Mouse (Mus musculus): ENCODE results near the gene Wnt10a.
A peak's percentile ranks its signal among the peaks of the same experiment; 100 is the strongest.
"Not testable (repeated sequence)": the region's sequence is repeated elsewhere in the genome, so short reads cannot be mapped to it uniquely, and the experiment has no call there.

The Wnt10a gene

DNA sequence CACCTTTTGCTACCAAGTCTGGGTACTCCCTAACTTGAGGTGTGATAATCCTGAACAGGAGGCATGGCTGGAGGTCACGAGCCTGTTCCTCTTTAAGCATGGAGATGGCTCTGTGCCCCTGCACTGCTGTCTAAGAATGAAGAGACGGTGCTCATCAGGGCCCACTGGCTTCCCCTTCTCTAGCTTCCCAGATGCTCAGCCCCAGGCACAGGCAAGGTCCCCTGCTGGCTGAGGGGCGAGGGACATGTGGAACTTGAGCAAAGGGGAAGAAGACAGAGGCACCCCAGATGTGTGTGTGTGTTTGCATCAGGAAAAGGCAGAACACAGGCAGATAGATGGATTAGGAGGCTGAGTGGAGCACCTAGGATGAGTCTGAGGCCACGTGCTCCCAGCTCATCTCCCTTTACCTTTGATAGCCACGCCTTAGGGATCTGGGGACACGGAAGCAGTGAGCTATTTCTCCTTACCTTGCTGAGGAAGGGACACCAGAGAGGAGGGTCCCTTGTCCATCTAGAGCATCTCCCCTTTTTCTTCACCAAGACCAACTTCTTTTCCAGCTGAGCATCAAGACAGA lies 2.6 kb upstream of the Wnt10a start:
- no peak for DNase-seq

DNA sequence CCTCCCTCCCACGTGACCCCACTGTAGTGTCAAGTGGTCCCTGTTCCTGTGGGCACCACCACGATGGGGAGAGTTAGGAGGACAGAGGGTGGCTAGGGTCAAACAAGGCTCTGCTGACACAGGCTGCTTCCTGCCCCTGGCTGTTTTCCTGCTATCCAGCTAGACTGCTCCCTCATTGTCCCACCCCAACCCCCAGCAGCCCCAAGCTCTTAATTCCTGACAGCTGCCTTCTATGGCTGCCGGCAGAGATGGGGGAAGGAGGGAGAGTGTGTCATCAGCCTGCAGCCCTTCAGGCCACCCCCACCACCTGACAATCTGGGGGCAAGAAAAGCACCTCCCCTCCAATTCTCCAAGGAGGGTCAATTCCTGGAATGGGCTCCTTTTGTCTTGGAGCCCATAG lies 1.2 kb upstream of the Wnt10a start:
- DNase-seq, result no peak

DNA sequence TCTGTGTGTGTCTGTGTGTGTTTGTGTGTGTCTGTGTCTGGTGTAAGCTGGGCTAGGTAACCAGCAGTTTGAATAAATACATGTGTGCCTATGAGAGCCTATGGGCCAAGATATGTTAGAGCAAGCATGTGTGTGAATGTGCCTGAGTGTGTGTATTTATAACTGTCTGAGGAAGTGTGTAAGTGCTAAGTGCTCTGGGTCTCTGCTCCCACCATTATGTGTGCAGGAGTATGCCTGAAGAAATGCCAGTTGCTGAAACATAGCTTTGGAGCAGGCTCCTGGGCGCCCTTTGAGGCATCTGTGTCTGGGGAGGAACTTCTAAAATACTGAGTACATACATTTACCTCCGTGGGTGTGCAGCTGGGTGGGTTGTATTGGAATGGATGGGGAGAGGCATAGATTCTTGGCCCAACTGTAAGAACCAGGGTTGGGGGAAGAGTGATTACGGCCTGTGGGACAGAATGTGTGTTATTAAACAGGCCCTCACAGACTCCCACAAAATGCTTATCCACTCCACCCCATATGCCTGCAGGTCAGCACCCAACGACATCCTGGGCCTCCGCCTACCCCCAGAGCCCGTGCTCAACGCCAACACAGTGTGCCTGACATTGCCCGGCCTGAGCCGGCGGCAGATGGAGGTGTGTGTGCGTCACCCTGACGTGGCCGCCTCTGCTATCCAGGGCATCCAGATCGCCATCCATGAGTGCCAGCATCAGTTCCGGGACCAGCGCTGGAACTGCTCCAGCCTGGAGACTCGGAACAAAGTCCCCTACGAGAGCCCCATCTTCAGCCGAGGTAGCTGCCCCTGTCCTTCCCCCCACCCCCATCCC lies 1.7 kb downstream of the Wnt10a start:
- no peak for DNase-seq

DNA sequence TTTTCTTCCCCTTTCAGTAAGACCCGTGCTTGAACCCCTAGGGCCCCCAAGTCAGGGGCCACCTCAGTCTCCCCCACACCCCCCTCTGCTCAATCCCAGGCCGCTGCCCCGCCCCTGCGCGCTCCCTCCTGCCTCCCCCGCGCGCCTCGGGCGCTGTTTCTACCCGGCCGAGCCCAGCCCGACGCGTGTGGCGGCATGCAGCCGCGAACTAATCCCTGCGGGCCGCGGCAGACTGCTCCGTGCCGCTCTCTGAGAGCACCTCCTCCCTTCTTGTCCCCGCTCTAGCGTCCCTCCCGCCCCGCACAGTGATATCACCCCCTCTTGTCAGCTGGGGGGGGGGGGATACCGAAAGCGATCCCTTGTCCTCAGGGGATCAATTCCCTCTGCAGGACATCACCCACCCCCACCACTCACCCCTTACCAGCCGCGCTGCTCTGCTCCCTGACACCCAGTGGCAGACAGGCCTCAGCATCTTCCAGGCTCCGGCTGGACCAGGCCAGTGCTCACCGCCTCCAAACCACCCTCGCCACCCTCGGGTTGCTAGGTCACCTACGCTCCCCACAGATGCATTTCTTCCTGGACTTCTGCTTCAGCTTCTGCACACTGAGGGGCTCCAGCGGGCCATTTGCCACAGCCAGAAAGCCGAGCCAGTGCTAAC lies 3.3 kb downstream of the Wnt10a start:
- no peak for DNase-seq

DNA sequence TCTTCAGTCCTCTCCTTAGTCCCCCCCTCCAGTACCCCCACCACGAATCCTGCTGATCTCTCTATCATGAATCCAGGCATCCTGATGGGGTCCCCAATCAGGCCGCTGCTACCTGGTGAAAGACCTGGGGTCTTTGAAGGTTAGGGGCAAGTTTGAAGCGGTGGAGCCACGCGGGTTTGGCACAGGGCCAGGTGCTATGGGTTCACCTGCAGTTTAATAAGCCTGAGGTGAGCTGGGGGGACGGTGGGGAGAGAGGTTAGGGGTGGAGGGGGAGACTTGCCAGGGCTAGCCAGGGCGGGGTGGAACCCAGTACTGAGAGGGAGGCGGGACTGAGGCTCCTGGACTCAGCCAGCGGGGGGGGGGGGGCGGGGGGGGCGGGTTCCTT lies 3.8 kb downstream of the Wnt10a start:
- no peak for DNase-seq

DNA sequence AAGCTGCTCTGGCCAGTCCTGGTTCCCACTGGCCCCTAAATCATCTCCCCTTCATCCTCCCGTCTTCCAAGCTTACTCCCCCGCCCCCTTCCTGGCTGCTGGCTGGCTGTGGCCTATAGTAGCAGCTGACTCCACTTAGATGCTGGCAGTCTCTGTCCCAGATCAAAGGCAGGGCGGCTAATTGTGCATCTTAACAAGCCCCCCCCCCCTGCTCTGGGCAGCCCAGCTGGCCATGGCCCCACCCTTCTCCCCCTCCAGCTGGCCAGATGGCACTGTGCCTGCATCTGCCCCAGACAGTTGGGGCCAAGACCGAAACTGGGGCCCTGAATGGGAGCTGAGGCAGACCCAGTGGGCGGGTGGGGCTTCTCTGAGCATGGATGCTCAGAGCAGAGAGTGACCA lies 6.1 kb downstream of the Wnt10a start:
- DNase-seq, result no peak

DNA sequence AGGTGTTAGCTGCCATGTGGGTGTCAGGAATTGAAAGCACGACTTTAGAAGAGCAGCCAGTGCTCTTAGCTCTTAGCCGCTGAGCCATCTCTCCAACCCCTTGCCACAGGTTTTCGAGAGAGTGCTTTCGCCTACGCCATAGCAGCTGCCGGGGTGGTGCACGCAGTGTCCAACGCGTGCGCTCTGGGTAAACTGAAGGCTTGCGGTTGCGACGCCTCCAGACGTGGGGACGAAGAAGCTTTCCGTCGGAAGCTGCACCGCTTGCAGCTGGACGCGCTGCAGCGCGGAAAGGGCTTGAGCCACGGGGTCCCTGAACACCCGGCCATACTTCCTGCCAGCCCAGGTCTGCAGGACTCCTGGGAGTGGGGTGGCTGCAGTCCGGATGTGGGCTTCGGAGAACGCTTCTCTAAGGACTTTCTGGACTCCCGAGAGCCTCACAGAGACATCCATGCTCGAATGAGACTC lies 9.1 kb downstream of the Wnt10a start:
- DNase-seq, result no peak

DNA sequence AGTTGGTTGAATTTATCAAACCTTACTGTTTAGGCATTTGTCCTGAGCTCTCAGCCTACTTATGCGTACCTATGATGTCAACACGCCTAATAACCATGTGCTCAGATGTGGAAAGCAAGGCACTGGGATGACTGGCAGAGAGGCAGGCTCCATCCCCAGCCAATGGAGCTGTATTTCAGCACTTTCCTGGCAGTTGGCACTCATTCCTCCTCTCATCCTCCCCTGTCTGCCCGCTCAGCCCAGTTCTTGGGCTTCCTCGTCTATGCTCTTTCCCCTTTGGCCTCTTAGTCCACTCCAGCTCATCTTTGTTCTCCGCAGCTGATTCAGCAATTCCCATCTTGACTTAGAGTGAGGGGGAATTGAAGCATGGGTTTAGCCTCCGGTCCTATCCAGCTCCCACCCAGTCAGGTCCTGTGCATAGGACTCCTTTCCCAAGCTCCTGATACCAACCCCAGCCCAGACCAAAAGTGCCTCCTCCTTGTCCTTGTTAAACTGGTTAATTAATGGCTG lies 10.4 kb downstream of the Wnt10a start:
- no peak for DNase-seq

DNA sequence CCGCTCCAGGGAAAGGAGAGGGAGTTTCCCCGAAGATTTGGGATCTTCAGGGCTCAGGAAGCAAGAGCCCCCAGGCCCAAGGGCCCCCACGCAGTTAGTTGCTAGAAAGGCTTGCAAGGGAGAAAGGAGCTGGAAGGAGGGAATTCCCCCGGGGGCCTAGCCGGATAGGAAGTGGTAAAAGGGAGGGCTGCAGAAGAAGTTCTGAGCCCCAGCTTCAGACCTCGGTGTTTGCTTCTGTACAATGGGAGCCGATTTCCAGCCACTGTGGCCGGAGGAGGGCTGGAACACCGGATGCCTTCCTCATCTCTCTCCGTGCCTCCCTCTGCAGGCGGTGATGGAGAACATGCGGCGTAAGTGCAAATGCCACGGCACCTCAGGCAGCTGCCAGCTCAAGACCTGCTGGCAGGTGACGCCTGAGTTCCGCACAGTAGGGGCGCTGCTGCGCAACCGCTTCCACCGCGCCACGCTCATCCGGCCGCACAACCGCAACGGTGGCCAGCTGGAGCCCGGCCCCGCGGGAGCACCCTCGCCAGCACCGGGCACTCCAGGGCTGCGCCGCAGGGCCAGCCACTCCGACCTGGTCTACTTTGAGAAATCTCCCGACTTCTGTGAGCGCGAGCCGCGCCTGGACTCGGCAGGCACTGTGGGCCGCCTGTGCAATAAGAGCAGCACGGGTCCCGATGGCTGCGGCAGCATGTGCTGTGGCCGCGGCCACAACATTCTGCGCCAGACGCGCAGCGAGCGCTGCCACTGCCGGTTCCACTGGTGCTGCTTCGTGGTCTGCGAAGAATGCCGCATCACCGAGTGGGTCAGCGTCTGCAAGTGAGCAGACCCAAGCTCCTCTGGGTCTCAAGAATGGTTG lies 11.7 kb downstream of the Wnt10a start:
- peak; percentile 67 for DNase-seq

DNA sequence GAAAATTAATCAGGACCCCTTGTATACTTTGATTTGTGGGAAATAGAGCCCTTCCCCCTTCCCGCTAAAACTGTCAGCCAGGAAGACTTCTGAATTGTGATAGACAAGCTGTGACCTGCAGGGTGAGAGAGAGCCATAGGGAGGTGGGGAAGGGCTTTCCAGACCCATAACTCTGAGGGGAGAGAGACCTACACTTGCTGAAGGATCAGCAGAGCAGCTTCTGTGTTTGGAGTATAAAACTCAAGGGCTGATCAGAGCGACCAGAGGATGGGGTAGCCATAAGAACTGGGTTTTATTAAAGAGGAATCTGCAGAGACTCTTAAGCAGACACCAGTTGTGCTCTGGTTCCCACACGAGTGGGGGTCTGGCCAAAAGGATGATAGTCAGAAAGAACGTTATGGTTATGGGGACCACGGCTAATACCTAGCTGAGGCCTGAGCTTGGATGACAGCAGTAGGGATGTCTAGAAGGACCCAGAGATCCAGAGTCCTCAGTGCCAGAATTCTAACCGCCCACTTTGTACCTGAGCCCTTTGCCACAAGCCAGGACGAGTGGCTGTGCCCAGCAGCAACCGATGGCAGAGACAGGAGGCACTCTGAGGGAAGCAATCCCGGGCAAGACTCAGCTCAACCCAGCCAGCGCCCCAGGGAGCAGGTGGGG lies 13.0 kb downstream of the Wnt10a start:
- DNase-seq, result no peak

DNA sequence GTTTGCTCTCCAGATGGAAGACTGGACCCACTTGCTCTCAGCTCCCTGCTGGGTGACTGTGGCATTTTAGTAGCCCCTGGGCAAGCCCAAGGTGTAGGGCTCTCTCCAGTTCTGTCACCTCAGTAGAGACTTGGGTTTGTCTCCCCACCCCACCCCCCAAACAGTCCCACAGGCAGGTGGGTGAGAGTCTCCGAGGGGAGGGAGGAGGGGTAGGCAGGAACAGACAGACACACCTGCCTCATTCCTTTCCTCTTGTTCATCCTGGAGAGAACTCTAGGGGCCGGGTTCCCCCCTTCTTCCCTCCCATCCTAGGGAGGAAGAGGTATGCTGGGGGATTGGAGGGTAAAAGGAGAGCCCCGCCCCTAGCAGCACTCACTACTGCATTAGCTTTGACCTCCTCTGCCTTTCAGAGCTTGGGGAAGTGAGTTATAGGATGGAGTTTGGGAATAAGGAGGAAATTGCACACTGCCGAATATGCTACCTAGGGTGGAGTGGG lies 14.1 kb downstream of the Wnt10a start:
- DNase-seq, result no peak

DNA sequence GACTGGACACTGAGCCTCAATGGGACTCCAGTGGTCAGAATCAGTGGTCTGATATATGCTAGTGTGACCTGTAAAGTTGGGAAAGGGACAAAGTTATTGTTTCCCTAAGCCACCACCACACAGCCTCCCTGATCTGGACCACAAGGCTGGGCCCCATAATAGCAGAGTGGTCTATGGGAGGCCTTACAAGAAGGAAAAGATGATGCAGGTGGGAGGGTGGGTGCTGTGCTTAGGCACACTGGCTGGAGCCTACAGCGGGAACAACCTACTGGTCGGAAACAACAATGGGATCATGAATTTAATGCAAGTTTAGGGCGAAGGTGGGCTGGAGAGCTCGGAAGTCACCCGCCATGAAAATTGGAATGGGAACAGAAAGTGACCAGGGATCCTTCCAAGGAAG lies 14.5 kb downstream of the Wnt10a start:
- DNase-seq, result no peak

DNA sequence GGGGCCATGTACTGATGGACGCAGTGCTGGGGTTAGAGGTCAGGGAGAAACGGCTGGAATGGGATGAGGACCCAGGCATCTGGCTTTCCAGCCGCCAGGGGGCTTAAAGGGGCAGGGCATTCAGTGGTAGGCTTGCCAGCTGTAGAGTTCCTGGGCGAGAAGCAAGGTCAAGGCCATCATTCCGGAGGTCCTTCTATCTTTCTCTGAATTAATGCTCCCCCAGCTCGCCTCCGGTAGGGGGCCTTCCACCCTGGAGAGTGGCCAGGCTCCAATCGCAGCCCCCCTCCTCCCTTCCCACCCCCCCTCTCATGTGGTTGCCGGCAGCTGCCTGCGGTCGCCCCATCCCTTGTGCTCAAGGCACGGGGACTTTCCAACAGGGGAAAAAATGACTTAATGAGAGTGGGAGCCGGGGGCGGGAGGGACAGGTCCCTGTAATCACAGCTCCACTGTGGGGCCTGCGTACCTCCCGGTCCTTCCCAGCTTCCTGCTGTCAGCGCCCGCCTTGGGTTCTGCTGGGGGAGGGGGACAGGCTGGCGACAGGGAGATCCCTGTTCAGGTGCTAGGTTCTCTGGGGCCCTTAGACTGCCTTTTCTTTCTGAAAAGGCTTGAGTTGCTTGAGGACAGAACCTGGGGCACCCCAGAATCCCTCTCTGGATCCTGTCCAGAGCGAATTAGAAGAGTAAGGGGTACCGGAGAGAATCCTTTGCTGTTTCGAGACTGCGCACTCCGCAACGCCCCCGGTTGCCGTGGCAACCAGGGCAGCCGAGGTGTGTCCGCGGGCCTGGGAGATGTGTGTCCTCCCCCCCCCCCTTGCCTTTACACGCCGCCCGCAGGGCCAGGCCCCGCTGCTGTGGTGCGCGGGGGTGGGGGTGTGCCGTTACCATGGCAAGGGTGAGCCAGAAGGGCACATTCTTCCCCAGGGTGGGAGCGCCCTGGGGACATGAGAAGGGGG lies 15.3 kb downstream of the Wnt10a start:
- peak; percentile 20 for DNase-seq

DNA sequence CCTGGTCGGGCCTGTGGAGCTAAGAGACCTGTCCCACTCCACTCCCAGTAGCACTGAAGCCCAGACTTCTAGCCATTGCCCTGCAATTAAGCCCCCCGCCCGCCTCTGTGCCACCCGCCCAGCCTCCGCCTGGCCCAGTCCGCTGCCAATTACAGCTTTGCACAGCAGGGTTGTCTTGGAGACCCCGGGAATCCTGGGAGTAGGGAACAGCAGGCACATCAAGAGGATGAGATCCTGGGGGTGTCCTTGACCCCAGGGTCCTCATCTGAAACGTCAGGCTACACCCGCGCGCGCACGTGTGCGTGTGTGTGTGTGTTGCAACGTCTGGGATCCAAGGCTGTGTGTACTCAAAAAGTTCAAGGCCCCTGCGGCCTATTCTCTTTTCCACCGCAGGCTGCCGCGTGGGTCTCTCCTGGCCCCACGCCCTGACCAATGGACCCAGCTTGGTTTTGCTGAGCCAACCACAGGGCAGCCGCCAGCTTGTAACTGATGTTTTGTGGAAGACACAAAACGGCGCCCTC lies 16.3 kb downstream of the Wnt10a start:
- DNase-seq, result peak; percentile 28

DNA sequence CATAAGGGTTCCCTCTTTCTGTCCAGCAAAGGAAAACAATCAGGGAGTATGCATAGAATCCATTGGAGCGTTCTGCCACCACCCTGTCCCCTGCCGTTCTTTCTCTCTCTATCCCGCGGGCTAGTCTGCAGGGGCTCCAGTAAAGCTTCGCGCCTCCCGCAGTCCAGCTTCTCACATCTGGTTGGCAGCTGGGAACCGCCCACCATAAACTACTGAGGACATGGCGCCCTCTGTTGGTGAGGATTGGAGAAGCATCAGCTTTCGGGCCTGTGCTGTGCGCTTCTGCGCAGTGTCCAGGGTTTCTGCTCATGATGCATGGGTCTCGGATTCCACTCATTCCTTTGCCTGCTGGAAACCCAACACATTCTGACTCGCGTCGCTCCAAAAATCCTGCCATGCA lies 16.8 kb downstream of the Wnt10a start:
- DNase-seq, result peak; percentile 58

DNA sequence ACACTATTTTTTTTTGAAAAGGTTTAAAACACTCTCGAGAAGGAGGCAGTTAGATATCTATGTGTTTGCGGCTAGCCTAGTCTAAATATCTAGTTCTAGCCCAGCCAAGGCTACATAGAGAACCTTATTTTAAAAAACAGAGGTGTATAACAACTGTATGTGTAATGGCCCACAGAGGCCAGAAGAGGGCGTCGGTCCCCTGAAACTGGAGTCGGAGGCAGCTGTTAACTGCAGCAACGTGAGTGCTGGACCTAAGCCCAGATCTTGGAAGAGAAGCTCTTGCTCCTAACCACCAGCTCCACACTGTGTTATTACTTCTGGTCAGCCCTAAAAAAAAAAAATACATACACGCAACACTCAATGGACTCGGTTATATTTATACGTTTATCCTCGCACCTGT lies 17.7 kb downstream of the Wnt10a start:
- DNase-seq, result no peak

DNA sequence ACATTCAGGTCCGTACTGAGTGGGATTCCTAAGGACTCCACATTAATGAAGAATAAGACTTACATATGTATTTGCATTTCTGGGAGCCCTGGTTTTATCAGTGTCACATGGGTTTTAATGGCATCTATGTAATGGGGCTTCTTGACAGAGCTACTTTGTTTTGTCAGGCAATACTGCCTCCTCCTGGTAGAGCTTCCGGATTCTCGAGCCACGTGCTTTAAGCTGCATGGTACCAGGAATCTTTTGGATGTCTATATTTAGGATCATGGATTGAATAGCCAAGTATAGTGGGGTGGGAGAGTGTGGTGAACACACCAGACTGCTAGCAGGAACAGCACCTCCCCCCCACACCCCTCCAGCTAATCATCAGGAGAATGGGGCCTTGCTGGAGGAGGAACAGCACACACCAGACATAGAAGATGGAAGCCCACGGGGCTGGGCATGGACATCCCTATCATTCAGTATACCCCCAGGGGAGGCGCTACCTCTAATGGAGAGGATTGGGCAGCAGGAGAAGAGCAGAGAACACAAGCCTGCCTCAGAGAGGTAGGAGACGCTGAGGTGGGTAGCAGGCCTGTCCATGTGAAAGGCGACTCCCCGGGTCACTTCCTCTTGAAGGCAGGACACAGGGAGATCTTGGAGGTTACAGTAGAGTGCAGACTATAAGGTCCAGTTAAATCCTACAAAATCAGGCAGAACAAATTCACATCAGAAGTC lies 23.8 kb downstream of the Wnt10a start:
- DNase-seq, result no peak

DNA sequence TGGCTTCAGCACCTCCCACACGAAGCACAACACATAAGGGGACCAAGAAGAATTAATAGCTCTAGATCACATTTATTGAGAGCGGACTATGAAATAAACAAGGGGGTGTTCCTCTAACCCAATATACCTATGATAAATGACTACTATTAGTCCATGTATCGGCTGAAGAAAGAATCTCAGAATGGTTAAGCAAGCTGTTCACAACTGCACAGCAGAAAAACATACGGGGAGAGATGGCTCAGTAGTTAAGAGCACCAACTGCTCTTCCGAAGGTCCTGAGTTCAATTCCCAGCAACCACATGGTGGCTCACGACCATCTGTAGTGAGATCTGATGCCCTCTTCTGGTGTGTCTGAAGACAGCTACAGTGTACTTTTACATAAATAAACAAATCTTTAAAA lies 24.6 kb downstream of the Wnt10a start:
- DNase-seq, result not testable (repeated sequence)

DNA sequence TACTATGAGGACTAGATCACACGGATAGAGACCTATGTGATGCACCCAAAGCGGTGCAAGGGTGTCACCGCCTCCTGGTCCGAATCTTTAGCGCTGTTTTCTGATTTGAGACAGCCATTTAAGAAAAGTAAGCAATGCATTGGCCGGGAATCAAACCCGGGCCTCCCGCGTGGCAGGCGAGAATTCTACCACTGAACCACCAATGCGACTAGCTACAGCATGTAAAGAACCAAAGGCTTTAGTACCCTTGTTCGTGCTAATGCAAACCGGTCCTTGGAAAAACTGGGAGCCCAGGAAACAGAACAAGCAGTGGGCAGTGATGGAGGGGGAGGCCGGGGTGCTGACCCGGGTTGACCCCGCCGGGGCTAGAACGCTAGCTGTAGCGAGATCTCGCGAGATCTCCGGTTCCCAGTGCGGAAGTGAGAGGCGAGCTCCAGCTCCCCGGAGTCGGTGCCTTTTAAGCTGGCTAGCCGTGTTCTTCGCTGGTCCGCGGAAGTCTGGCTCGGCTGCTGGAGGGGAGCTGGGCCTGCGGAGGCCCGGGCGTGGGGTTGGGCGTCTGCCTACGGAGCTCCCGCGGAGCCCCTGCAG lies 25.4 kb downstream of the Wnt10a start:
- peak; percentile 93 for DNase-seq

DNA sequence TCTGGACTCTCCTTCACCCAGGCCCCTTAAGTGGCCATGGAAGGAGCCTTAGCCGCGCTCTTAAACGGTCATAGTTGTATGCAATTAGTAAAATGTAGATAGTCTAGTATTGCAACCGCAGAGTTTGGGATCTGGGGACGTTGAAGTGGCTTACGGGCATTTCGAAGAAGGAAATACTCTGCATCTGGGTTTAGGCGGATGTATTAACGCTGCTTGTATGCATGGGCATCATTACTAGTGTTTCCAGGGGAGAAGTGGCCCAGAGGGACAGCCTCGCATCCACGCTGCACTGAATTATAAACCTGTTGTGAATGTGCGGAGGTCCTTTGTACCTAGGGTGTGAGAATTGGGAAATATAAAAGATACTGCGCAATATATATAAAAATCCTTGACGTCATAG lies 25.9 kb downstream of the Wnt10a start:
- no peak for DNase-seq

Measured in cerebellum, adult 11-12 months (tissue).